Mouse (Mus musculus): ENCODE results near the gene Ciapin1. TPM values are rescaled to one million over a fixed set of nuclear protein-coding genes. Genes with fewer than 3 reads are reported as not detected.

Gene Ciapin1
- polyA plus RNA-seq, 1 experiment from 2014 or later = 151 TPM

DNA sequence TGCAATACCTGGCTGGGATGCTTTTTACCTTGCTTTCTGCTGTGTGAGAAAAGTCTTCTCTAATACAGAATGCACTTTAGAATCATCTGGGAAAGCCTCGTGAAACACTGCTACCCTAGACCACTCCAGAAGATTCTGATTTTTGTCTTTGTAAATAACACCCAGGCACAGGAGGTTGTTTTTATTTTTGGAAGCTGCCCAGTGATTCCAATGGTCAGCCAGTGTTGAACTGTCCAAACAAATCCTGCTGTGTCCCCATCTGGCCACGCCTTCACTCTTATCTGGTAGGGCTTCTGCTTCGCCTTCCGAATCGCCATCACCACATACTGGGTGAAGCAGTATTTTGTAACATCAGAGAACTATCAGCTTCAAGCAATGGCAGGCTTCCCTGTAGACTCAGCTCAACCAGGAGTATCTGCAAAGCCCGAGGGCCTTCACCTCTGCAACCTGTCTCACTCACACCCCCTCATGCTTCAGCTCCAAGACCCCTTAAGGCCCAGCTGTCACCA is 18.4 kb downstream of the Ciapin1 start:
- Histone ChIP-seq H3K4me2 (replicated peaks) (no peak overlapping the region), H3K4me1 (replicated peaks; ENCODE audit: control insufficient read depth, insufficient read depth, low read length) (no peaks in the 10 kb centered on the region), H3K4me3 (replicated peaks; ENCODE audit: low read length) (no peak overlapping the region), H3K36me3 (replicated peaks; ENCODE audit: control insufficient read depth, insufficient read depth) (peaks cover 30% of the 10 kb centered on the region), H3K27ac (no peak overlapping the region), H3K9me3 (ENCODE audit: control insufficient read depth, low read length) (no peaks in the 10 kb centered on the region), H3K9ac (no peak overlapping the region), H3K27me3 (ENCODE audit: control insufficient read depth, insufficient read depth, low read length) (no peaks in the 10 kb centered on the region)
- WGBS = 87% methylated on average over 6 of the region's 6 CpGs
- DNase-seq (ENCODE audit: low spot score) (no peak), ATAC-seq (ENCODE audit: low FRiP score) (no peak)

DNA sequence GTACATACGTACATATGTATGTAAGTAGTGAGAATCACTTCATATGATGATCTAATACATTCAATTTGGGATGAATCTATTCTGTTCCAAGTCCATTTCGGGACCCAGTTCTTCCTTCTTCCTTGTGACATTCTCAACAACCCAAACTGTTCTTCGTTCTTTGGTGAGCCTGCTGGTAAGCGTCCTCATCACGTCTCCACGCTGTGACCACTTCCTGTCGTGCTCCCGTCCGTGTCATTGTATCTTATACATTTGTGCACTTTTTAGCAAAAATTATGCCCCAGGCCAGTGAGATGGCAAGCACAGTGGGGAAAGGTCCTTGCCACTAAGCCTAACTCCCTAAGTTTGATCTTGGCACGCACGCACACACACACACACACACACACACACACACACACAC is 20.2 kb downstream of the Ciapin1 start:
- ATAC-seq (ENCODE audit: low FRiP score) = no peak
- H3K4me2 ChIP-seq (replicated peaks) = no peak overlapping the region
- H3K36me3 ChIP-seq (replicated peaks; ENCODE audit: control insufficient read depth, insufficient read depth) = peaks cover 12% of the 10 kb centered on the region
- H3K9ac ChIP-seq = no peak overlapping the region
- no peak overlapping the region for H3K4me3 ChIP-seq (replicated peaks; ENCODE audit: low read length)
- no peak overlapping the region for H3K27ac ChIP-seq
- WGBS = 94% methylated on average over 11 of the region's 11 CpGs
- no peaks in the 10 kb centered on the region for H3K9me3 ChIP-seq (ENCODE audit: control insufficient read depth, low read length)
- H3K27me3 ChIP-seq (ENCODE audit: control insufficient read depth, insufficient read depth, low read length) = no peaks in the 10 kb centered on the region
- H3K4me1 ChIP-seq (replicated peaks; ENCODE audit: control insufficient read depth, insufficient read depth, low read length) = no peaks in the 10 kb centered on the region
- DNase-seq (ENCODE audit: low spot score) = no peak

DNA sequence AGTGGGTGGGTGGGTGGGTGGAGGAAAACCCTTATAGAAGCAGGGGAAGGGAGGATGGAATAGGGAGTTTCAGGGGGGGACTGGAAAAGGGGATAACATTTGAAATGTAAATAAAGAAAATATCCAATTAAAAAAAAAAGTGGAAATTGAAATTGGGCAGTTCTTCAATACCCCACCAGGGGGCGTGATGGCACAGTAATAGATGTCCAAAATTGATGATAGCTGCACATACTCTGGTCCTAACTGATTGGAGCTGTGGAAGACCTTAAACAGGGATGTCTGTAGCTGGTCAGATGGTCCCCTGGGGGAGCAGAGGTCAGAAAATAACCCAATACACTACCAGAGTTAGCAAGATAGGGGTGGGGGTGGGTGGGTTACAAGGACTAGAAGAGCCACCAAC is 23.6 kb downstream of the Ciapin1 start:
- WGBS = 0% methylated on average over 1 of the region's 1 CpGs
- H3K27me3 ChIP-seq (ENCODE audit: control insufficient read depth, insufficient read depth, low read length) = no peaks in the 10 kb centered on the region
- no peak for ATAC-seq (ENCODE audit: low FRiP score)

DNA sequence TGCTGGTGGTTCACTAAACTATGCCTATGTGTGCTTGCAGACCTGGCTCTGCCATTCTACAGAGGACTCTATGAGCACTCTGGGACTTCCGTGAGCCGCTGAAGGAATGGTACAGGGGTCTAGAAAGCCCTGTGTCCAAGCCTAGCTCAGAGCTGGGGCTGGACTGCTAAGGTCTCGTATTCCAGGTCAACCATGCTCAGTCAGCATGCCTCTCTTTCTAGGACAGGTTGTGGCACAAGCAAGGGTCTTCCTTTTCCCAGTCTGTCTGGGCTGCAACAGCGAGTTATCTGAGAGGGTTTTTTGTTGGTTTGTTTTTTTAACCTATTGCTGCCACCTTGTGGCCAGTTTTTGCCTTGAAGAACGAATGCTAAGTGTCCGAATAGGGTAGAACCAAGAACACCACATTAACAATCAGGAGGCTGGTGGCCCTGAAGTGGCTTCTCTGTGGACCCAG is 25.5 kb downstream of the Ciapin1 start:
- no peaks in the 10 kb centered on the region for H3K4me1 ChIP-seq (replicated peaks; ENCODE audit: control insufficient read depth, insufficient read depth, low read length)
- H3K27ac ChIP-seq = no peak overlapping the region
- WGBS = 23% methylated on average over 6 of the region's 6 CpGs
- H3K9me3 ChIP-seq (ENCODE audit: control insufficient read depth, low read length) = no peaks in the 10 kb centered on the region
- DNase-seq (ENCODE audit: low spot score) = peak; percentile 98
- peak overlapping the region; percentile 31 for H3K4me2 ChIP-seq (replicated peaks)
- no peak overlapping the region for H3K4me3 ChIP-seq (replicated peaks; ENCODE audit: low read length)
- H3K27me3 ChIP-seq (ENCODE audit: control insufficient read depth, insufficient read depth, low read length) = no peaks in the 10 kb centered on the region
- H3K9ac ChIP-seq = peak overlapping the region; percentile 2; the same call in 1 of the 2 replicates
- ATAC-seq (ENCODE audit: low FRiP score) = peak; percentile 82
- H3K36me3 ChIP-seq (replicated peaks; ENCODE audit: control insufficient read depth, insufficient read depth) = no peaks in the 10 kb centered on the region

More for the DNA sequence above, 23.6 kb downstream of the Ciapin1 start:
- no peak overlapping the region for H3K4me2 ChIP-seq (replicated peaks)
- no peaks in the 10 kb centered on the region for H3K9me3 ChIP-seq (ENCODE audit: control insufficient read depth, low read length)
- H3K9ac ChIP-seq = no peak overlapping the region
- H3K4me3 ChIP-seq (replicated peaks; ENCODE audit: low read length) = no peak overlapping the region
- no peaks in the 10 kb centered on the region for H3K4me1 ChIP-seq (replicated peaks; ENCODE audit: control insufficient read depth, insufficient read depth, low read length)
- H3K27ac ChIP-seq = no peak overlapping the region
- DNase-seq (ENCODE audit: low spot score) = peak; percentile 70
- H3K36me3 ChIP-seq (replicated peaks; ENCODE audit: control insufficient read depth, insufficient read depth) = no peaks in the 10 kb centered on the region

DNA sequence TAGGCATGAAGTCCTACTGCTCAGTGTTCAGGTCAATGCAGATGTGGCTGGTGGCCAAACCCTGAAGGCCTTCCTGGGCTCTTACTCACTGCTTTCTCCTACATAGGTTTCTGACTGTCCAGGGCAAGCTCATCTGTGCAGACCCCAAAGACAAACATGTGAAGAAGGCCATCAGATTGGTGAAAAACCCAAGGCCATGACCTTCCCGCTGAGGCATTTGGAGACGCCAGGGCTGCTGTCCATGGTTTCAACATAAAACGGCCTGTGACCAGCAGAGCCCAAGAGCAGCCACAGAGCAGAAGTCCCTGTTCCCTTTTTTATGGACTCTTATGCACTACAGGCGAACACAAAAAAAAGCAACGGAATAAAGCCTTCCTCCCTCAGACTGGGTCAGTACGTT is 26.5 kb downstream of the Ciapin1 start:
- 83% methylated on average over 6 of the region's 6 CpGs for WGBS
- Histone ChIP-seq H3K4me1 (replicated peaks; ENCODE audit: control insufficient read depth, insufficient read depth, low read length) (no peaks in the 10 kb centered on the region), H3K27me3 (ENCODE audit: control insufficient read depth, insufficient read depth, low read length) (no peaks in the 10 kb centered on the region), H3K27ac (no peak overlapping the region), H3K4me2 (replicated peaks) (no peak overlapping the region), H3K4me3 (replicated peaks; ENCODE audit: low read length) (no peak overlapping the region), H3K9me3 (ENCODE audit: control insufficient read depth, low read length) (no peaks in the 10 kb centered on the region), H3K36me3 (replicated peaks; ENCODE audit: control insufficient read depth, insufficient read depth) (no peaks in the 10 kb centered on the region), H3K9ac (no peak overlapping the region)
- DNase-seq (ENCODE audit: low spot score) = no peak
- no peak for ATAC-seq (ENCODE audit: low FRiP score)

DNA sequence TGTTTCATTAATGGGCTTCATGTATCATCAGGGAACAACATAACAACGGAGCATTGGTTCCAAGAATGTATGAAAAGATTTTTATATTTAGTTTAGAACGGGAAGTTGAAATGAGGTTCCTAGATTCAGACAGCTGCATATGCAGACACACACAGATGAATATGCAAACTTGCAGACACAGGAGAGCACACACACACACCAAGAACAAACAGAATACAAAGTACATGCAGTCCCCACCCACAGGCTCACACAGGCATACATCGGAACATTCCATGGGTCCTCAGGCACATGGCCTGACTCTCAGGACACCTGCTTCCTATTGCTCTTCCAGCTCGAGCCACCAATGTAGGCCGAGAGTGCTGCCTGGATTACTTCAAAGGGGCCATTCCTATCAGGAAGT is 27.3 kb downstream of the Ciapin1 start:
- Histone ChIP-seq H3K36me3 (replicated peaks; ENCODE audit: control insufficient read depth, insufficient read depth) (no peaks in the 10 kb centered on the region), H3K27me3 (ENCODE audit: control insufficient read depth, insufficient read depth, low read length) (no peaks in the 10 kb centered on the region), H3K4me2 (replicated peaks) (no peak overlapping the region), H3K27ac (no peak overlapping the region), H3K9ac (no peak overlapping the region), H3K4me3 (replicated peaks; ENCODE audit: low read length) (no peak overlapping the region), H3K4me1 (replicated peaks; ENCODE audit: control insufficient read depth, insufficient read depth, low read length) (no peaks in the 10 kb centered on the region), H3K9me3 (ENCODE audit: control insufficient read depth, low read length) (no peaks in the 10 kb centered on the region)
- WGBS = 88% methylated on average over 5 of the region's 5 CpGs
- DNase-seq (ENCODE audit: low spot score) (no peak), ATAC-seq (ENCODE audit: low FRiP score) (no peak)

DNA sequence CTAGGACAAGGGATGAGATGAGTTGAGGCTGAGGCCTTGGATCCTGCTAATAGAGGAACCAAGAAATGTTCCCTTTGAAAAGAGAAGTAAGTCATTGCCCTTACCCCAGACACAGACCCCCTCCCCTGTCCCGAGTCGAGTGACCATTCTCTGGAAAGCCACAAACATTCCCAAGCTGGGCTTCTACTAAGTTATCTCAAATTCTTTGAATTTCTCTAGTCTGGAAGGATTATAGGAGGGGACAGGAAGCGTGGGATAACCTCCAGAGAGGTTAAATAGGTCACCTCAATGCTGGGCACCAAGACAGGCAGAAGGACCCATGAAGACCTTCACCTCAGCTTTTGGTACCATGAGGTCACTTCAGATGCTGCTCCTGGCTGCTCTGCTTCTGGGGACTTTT is 28.0 kb downstream of the Ciapin1 start, which contains the start of gene Ccl17:
Gene Ccl17 (plus strand): TSS at position 301 of the 400 bp plus-strand sequence.
- no peak within 1 kb of the TSS for H3K27ac ChIP-seq
- H3K4me1 ChIP-seq (replicated peaks; ENCODE audit: control insufficient read depth, insufficient read depth, low read length) = no peaks in the 10 kb centered on the region
- no peak for ATAC-seq (ENCODE audit: low FRiP score)

DNA sequence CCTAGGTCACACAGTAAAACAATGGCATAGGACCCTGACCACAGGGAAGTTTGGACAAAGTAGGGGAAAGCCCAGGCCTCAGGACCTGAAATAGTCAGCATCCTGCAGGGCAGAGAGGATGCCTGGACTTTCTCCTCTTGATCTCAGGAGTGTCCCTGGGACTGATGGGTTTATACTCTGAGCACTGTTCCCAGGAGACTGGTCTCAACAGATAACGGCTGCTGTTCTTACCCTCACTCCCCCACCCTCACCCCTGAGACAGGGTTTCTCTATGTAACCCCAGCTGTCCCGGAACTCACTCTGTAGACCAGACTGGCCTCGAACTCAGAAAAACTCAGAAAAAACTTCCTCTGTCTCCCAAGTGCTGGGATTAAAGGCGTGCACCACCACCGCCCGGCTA is 29.8 kb downstream of the Ciapin1 start:
- no peak overlapping the region for H3K9ac ChIP-seq
- no peak overlapping the region for H3K27ac ChIP-seq
- no peaks in the 10 kb centered on the region for H3K4me1 ChIP-seq (replicated peaks; ENCODE audit: control insufficient read depth, insufficient read depth, low read length)
- no peak overlapping the region for H3K4me2 ChIP-seq (replicated peaks)
- H3K27me3 ChIP-seq (ENCODE audit: control insufficient read depth, insufficient read depth, low read length) = no peaks in the 10 kb centered on the region
- WGBS = 81% methylated on average over 6 of the region's 6 CpGs
- H3K9me3 ChIP-seq (ENCODE audit: control insufficient read depth, low read length) = no peaks in the 10 kb centered on the region
- ATAC-seq (ENCODE audit: low FRiP score) (no peak), DNase-seq (ENCODE audit: low spot score) (no peak)
- H3K4me3 ChIP-seq (replicated peaks; ENCODE audit: low read length) = no peak overlapping the region
- H3K36me3 ChIP-seq (replicated peaks; ENCODE audit: control insufficient read depth, insufficient read depth) = no peaks in the 10 kb centered on the region

More for the DNA sequence above, 28.0 kb downstream of the Ciapin1 start, which contains the start of gene Ccl17:
- no peak within 1 kb of the TSS for H3K4me2 ChIP-seq (replicated peaks)
- DNase-seq (ENCODE audit: low spot score) = no peak
- no peaks in the 10 kb centered on the region for H3K27me3 ChIP-seq (ENCODE audit: control insufficient read depth, insufficient read depth, low read length)
- WGBS = 79% methylated on average over 3 of the region's 3 CpGs
- no peak within 1 kb of the TSS for H3K9ac ChIP-seq
- no peaks in the 10 kb centered on the region for H3K36me3 ChIP-seq (replicated peaks; ENCODE audit: control insufficient read depth, insufficient read depth)
- H3K9me3 ChIP-seq (ENCODE audit: control insufficient read depth, low read length) = no peaks in the 10 kb centered on the region
- no peak within 1 kb of the TSS for H3K4me3 ChIP-seq (replicated peaks; ENCODE audit: low read length)

DNA sequence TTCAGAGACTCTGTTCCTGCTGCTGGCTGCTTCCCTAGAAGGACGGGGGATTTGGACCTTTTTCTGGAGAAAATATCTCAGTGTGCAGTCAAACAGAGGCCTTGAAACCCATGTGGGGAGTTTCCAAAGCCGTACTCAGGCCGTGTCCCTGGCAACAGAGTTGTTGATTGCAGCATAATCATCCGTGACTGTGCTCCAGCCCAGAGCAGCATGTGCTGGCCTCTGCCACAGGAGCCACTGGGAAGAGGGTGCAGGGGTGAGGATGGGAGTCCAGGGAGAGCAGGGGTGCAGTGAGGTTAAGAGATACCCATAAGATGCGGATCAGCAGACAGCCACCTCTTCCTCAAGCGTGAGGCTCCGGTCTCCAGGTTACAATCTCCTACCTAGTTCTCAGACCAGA is 30.7 kb downstream of the Ciapin1 start:
- Histone ChIP-seq H3K4me1 (replicated peaks; ENCODE audit: control insufficient read depth, insufficient read depth, low read length) (no peaks in the 10 kb centered on the region), H3K9ac (no peak overlapping the region), H3K4me3 (replicated peaks; ENCODE audit: low read length) (no peak overlapping the region), H3K9me3 (ENCODE audit: control insufficient read depth, low read length) (no peaks in the 10 kb centered on the region), H3K4me2 (replicated peaks) (no peak overlapping the region), H3K27ac (no peak overlapping the region), H3K27me3 (ENCODE audit: control insufficient read depth, insufficient read depth, low read length) (no peaks in the 10 kb centered on the region), H3K36me3 (replicated peaks; ENCODE audit: control insufficient read depth, insufficient read depth) (no peaks in the 10 kb centered on the region)
- ATAC-seq (ENCODE audit: low FRiP score) (no peak), DNase-seq (ENCODE audit: low spot score) (no peak)
- WGBS = 40% methylated on average over 7 of the region's 7 CpGs

DNA sequence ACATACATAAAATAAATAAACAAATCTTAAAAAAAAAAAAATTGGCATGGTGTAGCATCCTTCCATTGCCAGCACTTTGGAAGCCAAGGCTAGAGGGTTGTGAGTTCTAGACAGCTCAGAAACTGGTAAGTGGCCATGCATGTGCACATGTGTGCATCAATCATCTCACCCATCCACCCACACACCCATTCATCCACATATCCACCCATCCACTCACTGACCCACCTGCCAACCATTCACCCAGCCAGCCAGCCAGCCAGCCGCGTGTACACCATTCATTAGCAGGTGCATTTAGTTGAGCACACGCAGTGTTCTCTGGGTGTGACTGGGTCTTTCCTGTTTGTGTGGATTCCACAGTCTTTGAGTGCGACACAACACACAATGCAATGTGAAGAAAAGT is 32.3 kb downstream of the Ciapin1 start:
- H3K4me3 ChIP-seq (replicated peaks; ENCODE audit: low read length) = no peak overlapping the region
- DNase-seq (ENCODE audit: low spot score) = no peak
- H3K27ac ChIP-seq = no peak overlapping the region
- H3K9ac ChIP-seq = no peak overlapping the region
- no peak for ATAC-seq (ENCODE audit: low FRiP score)
- 52% methylated on average over 4 of the region's 4 CpGs for WGBS
- no peaks in the 10 kb centered on the region for H3K9me3 ChIP-seq (ENCODE audit: control insufficient read depth, low read length)
- H3K4me2 ChIP-seq (replicated peaks) = no peak overlapping the region
- no peaks in the 10 kb centered on the region for H3K27me3 ChIP-seq (ENCODE audit: control insufficient read depth, insufficient read depth, low read length)
- H3K4me1 ChIP-seq (replicated peaks; ENCODE audit: control insufficient read depth, insufficient read depth, low read length) = no peaks in the 10 kb centered on the region
- H3K36me3 ChIP-seq (replicated peaks; ENCODE audit: control insufficient read depth, insufficient read depth) = no peaks in the 10 kb centered on the region
